Mouse (Mus musculus) cerebellum, postnatal 14 days (tissue): ENCODE data around the gene Frem1.

Experiments
- DNase-seq, 2 experiments: peaks; one replicate each; pipeline ENCODE4 v3.0.0; 2021; ENCODE audit warnings: mixed read lengths in 2 of 2

The Frem1 gene

DNA sequence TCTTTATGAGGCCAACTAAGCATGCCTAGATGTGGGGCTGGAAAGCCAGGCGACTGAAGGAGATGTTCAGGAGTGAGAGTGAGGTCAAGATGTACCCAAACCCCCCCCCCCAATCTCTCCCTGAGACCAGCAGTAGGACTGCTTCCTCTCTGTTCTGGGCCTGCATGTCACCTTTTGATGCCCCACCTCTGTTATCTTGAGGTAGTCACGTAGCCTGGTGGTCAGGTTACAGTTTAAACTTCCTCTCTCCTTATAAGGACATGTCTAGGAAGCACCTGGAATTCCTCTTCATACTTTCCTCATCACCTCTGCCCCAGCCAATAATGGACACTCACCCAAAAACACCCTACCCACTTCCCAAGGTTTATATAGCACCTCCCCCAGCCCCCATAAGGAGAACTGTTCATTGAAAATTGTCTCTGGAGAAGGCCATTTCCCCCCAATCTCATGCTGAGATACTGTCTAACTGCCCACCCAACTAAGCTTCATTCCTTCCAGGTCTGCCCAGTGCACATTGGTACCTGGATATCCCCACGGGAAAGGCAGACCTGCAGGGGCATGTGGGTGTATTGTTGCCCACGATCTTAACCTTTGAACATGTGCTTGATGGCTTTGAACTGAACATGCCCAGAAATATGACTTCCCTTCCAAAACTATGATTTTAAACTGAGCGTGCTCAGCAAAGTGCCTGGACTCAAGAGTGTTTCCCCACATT lies 184.3 kb downstream of the Frem1 start:
- no peak for DNase-seq

DNA sequence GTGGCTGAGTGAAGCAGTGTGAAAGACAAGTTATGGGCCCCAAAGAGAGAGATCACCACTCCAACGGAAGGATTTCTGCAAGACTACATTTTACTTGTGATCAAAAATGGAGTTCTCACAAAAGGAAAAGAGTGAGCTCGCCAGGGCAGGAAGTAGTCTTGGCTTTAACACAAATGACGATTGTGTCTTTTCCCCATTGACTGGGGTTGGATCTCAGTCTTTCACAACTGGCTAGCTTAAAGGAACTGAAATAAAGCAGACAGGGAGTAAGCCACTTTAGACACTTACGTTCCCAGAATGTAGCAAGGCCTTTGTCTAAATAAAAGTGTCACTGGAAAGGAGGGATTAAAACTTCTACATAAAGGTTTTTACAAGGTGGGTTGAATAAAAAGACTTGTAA lies 185.0 kb downstream of the Frem1 start:
- no peak for DNase-seq

DNA sequence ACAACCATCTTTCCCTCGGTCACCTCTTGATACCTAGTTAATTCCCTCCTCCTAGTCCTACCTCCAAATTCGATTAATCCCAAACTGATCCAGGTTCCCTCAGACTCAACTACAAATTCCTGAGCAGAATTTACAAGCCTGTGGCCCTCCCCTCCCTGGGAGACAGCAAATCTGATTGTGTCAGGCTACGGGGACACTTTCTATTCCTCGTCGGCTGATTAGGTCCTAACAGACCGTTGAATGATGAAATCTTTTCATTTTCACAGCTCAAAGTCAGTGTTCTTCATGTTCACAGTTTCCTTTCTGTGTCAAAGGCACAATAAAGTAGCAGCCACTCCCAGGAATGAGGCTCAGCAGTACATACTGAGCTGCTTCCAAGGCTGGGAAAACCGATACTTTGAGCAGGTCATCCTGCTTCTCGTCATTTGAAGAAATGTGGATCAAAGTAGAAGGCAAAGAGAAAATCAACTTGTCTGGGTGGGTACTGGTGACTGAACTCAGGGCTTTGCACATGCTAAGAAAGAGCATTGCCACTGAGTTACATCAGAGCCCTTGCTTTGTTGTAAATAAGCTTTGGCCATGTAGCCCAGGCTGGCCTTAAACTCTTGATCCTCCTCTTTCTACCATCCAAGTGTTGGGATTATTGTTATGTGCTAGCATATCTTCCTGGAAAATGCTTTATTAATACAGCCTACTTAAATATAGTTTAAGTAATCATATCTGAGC lies 187.0 kb downstream of the Frem1 start:
- no peak for DNase-seq

DNA sequence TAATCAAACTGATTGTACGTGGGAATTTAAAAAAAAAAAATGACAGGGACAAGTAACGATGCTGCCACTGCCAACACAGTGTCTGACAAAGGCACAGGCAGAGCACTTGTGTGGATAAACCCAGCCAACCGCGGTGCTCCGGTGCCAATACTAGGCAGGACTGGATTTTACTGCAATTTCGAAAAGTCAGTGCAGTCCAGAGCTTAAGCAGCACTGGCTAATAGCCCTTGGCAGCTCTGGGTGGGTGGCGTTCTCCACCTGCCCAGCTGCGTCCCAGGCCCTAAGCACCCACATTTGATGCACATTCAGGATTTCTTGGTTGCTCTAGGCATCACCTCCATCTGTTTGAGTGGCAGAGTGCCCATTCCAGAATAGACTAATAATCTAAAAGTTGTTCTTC lies 188.8 kb downstream of the Frem1 start:
- peak; percentile 61 to 68 for DNase-seq

DNA sequence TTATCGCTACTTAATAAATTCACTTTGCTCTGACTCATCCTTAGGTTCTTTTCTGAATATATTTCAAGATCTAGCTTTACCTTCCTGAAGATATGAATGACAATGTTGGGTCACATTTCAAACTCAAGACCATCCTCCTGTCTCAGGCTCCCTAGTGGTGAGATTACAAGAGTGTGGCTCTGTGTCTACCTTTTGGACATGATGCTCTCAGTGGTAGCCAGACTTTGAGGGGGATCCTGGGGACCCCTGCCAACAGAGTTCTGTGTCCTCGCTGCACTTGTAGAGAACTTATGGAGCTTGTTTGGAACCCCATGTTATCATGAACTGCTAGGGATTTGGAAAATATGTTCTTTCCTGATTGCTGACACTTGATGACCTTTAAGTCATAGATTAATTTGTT lies 190.7 kb downstream of the Frem1 start:
- no peak for DNase-seq

DNA sequence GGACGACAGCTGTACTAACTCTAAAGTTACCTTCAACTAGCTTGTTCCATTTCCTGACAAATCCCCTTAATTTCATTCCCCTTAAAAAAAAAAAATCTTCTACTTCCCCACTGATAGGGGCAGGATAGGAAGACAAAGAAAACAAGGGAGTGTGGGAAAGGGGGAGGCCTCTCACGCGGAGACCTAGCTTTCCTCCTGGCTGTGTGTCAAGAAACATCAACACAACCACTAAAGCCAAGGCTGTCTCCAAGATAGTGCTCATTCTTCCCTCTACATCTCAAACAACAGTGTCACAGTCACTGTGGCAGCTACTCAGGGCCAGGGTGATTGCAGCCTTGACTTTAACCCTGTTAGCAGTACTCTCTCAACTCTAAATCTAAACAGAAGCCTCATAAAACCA lies 191.6 kb downstream of the Frem1 start:
- DNase-seq: no peak

DNA sequence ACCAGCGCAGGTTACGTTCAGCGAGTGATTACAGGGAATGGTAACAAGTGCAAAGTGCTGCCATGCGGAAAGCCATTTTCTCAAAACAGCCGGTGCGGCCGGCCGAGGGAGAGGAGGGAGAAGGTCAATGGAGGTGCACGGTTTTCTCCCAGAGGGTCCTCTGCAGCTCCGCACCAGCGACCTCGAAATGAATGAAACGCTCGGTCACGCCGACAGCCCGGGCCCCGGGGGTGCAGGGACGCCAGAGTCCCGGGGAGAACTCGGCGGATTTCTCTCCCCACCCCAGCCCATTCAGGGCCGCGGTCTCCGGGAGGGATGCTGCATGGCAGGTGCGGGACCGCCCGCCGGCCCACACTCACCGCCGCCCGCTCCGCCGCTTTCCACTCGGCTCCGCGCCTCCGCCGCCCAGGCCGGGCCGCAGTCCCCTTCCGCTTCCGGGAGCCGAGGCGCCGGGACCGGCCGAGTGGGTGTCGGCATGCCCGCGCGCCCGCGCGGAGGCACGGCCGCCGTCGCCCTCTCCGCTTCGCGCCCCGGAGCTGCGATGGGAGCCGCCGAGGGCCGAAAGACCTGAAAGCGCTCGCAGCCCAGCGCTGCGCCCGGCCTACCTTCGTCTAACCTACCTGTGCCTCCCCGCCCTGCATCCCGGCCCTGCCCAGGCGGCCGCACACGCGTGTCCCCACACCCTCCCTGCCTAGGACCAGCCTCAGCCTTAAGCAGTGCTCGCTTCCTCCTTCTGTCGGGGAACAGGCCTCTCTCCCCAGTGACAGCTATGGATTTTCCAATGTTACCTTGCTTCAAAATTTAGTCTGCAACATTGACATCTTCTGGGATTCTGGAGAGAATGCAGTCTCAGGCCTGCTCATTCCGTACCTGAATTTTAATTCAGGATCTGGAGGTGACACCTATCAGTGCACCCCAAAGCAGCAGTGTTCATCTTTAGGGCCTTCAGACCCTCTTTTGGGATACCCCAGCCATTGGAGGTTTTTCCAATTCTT lies 192.7 kb downstream of the Frem1 start, which contains the start of gene Zdhhc21:
Gene Zdhhc21, minus strand, starts transcription at position 828 of the 995 bp plus-strand sequence.
- DNase-seq: peak; percentile 87 to 92

DNA sequence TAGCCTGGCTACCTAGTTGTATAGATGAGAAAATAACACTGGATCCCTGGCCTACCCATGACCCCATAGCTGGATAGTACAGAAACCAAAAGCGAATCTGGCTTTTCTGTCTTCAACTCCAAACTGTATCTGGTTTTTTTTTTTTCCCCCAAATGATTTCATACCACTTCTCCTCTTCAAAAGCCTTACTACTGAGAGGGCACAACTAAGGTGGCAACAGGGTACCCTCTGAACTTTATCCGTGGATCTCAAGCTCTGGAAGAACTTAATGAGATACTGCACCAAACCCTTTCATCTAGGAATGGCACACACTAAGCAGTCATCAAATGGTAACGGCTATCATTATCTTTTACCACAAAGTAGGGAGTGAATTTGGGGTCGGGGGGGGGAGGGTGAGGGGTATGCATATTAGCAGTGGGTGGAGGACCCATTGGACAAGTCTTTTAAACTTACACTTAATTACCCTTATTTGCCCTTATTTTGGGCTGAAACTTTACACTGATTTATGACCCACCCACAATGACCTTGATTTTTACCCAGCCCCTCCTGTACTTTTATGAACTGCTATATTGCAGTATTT lies 193.6 kb downstream of the Frem1 start:
- DNase-seq: no peak

DNA sequence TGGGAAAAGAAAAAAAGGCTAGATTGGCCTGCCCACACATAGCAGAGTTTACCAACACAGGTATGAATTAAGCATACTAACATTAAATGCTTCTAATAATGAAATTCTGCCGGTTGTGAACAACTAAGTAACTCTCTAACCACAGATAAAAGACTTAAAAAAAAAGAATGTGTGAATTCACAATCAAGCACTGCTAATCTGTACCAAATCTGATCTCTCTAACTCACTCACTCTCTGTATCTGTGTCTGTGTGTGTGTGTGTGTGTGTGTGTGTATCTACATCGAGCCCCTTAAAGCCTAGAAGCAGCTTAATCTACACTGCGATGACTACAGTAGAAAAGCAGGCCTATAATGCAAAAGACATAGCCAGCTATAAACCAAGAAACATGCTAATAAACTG lies 195.2 kb downstream of the Frem1 start:
- no peak for DNase-seq

DNA sequence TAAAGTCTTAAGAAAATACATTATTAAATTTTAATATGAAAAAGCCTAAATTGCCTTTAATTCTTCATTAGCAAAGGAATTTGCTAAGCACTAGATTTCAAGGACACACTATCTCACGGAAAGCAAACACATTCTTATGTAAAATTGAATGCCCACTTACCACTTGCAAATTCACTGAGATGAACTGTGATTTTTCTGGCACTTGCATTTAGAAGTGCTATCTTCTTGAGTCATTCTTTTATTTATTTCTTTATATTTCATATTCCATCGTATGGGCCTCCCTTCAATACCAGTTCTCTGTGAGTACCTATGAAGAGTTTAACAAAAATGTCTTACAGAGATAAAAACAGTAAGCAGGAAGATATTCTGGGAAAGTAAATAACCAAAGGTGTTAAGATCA lies 198.3 kb downstream of the Frem1 start:
- no peak for DNase-seq

DNA sequence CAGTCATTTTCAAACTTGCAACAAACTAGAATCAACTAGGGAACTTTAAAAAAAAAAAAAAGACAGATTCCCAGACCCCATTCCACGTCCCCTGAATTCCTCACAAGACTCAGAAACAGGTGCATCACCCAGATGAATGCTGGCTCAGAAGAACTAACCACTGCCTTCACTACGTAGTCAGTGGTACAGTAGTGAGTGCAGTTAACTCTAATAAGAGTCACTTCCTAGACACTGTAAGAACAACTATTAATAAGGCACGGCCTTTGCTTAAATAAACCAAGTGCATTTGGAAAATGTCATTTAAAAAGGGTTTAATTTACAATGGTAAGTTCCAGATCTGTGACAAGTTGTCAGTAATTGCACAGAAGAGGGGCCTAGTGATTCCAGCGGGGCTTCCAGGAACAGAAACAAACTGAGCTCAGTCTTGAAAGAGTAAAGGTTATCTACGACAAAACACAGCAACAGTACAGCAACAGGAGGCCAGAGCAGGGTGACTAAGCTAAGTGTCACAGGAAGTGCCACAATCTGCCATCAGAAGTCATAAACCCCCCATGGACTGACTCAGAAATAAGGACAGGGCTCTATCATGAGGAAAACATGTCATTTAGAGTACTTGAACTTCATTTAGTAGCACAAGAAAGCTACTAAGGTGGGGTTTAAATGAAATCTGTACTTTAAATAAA lies 203.4 kb downstream of the Frem1 start:
- DNase-seq: no peak
